Mouse (Mus musculus) C2C12 (cell line): ENCODE results near the gene Smtnl1.

ENCODE experiments used
- CEBPB ChIP-seq: IDR thresholded peaks from one replicate; pipeline ENCODE4 v1.6.1; 2011; ENCODE audit warnings: low read depth, mild to moderate bottlenecking, control low read depth, moderate library complexity
- CTCF ChIP-seq: IDR thresholded peaks from one replicate; pipeline ENCODE4 v1.5.1; 2011; ENCODE audit not compliant: control insufficient read depth, insufficient read depth, insufficient read length
- FOSL1 ChIP-seq: IDR thresholded peaks from one replicate; pipeline ENCODE4 v1.8.0; 2011; ENCODE audit warnings: mild to moderate bottlenecking, low read length; ENCODE audit not compliant: poor library complexity, insufficient read depth, severe bottlenecking
- MAX ChIP-seq: IDR thresholded peaks from one replicate; pipeline ENCODE4 v1.6.1; 2011; ENCODE audit warnings: mild to moderate bottlenecking, control low read depth
- MYOG ChIP-seq: IDR thresholded peaks from one replicate; pipeline ENCODE4 v1.6.1; 2011; ENCODE audit not compliant: control insufficient read depth, insufficient read length; ENCODE audit errors: extremely low read depth
- USF1 ChIP-seq: IDR thresholded peaks from one replicate; pipeline ENCODE4 v1.6.1; 2011; ENCODE audit warnings: low read depth, mild to moderate bottlenecking, control low read depth, moderate library complexity

DNA sequence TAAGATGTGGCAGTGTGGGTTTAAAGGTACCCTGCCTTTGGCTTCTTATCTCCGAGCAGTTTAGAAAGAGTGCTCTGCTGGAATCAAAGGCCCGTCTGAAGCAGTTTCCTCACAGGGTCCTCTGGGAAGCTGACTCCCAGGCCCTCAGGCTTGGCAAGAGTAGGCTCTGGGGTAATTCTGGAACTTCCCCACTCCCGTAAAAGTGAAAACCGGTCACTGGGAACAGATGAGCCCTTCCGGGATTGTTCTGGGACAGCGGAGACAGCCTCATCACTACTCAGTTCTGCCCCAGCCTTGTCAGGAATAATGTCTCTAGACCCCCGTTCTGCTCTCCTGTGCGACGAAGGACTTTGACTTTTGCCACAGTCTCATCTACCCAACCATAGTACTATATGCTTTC is 32.0 kb downstream of the Smtnl1 start:
- TF ChIP-seq CEBPB: no peak
- no peak for TF ChIP-seq CTCF
- no peak for TF ChIP-seq USF1
- no peak for TF ChIP-seq MYOG
- no peak for TF ChIP-seq MAX
- no peak for TF ChIP-seq FOSL1
